Mouse (Mus musculus): Measurements from ENCODE around the gene Masp2. TPM values are rescaled to one million over a fixed set of nuclear protein-coding genes. Genes with fewer than 3 reads are reported as not detected.

The Masp2 gene
- polyA plus RNA-seq, 1 experiment from 2014 or later: not detected

DNA sequence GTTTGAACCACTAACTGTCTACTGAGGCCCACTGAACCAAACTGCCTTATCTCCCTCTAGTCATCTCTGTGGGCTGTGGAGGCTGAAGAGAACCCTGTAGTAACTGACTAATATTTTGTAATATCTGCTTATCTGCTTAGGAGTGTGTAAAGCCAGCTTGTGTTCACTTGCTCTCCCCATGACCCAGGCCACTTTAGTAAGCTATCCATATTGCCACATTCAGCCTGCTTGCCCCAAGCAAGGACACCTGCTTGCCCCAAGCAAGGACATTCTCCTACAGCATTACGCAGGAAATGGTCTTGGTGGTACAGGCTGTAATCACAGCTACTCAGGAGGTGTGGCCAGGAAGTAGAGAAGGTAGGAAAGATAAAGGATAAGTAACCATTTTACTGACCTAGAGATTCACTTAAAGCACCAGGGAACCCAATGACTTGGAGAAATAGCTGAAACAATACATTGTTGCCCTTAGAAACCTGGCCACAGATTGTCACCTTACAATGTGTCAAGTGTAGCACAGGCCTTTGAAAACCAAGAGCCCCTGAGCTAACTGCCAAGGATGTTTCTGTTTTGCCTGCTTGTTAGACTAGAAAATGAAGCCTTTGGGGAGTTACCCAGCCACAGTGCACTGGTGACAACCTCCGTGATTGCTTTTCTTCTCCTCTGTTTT lies 31.2 kb downstream of the Masp2 start:
- 79% methylated on average over 2 of the region's 2 CpGs for whole genome bisulfite sequencing
- no peak overlapping the region for H3K9ac ChIP-seq (replicated peaks; ENCODE audit: low read depth, low read length)
- no peaks in the 10 kb centered on the region for H3K9me3 ChIP-seq (ENCODE audit: control insufficient read depth, low read depth, low read length)
- H3K27me3 ChIP-seq (ENCODE audit: control insufficient read depth, insufficient read depth, low read length): no peaks in the 10 kb centered on the region
- no peak overlapping the region for H3K4me2 ChIP-seq (replicated peaks; ENCODE audit: low read depth, low read length)
- no peaks in the 10 kb centered on the region for H3K4me1 ChIP-seq (ENCODE audit: control insufficient read depth, insufficient read depth, low read length)
- no peak overlapping the region for H3K4me3 ChIP-seq (ENCODE audit: low read depth, low read length)
- ATAC-seq (ENCODE audit: insufficient number of reproducible peaks, insufficient read depth, low FRiP score, low read depth): no peak
- H3K36me3 ChIP-seq (ENCODE audit: control insufficient read depth, insufficient read depth, low read length): no peaks in the 10 kb centered on the region
- H3K27ac ChIP-seq (ENCODE audit: low read length): no peak overlapping the region

DNA sequence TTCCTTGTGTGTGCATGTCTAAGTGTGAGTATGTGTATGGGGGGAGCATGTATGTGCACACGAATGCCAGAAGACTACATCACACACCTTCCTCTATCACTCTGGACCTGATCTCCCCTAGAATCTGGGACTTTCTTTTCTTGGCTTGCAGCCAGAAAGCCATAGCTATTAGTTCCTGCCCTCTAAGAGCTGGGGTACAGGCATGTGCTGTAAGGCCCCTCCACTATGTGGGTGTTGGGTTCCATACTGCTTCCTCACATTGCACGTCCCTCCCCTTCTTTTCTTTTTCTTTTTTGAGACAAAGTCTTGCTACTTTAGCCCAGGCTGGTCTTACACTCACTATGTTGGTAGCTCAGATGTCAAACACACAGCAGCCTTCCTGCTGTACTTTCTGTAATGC lies 33.0 kb downstream of the Masp2 start:
- no peak overlapping the region for H3K4me3 ChIP-seq (ENCODE audit: low read depth, low read length)
- H3K27me3 ChIP-seq (ENCODE audit: control insufficient read depth, insufficient read depth, low read length): no peaks in the 10 kb centered on the region

DNA sequence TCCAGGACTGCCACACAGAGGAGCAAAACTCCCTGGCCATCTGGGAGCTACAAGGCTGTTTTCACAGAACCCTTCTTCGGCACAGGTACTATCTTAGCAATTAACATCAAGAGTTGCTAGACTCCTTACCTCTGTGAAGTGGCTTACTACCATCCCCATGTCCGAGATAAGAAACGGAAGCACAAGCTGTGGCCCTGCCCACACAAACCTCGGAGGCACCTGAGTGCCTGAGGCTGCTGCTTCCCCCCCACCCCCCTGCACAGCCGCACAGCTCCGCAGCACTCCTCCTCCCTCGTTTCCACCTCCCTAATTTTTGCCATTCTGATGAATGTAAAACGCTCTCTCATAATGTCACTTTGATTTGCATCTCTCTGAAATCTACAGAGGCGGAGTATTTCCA lies 35.9 kb downstream of the Masp2 start:
- H3K4me2 ChIP-seq (replicated peaks; ENCODE audit: low read depth, low read length): no peak overlapping the region
- no peaks in the 10 kb centered on the region for H3K27me3 ChIP-seq (ENCODE audit: control insufficient read depth, insufficient read depth, low read length)
- no peaks in the 10 kb centered on the region for H3K9me3 ChIP-seq (ENCODE audit: control insufficient read depth, low read depth, low read length)
- H3K4me1 ChIP-seq (ENCODE audit: control insufficient read depth, insufficient read depth, low read length): no peaks in the 10 kb centered on the region
- 46% methylated on average over 9 of the region's 9 CpGs for whole genome bisulfite sequencing
- H3K36me3 ChIP-seq (ENCODE audit: control insufficient read depth, insufficient read depth, low read length): no peaks in the 10 kb centered on the region
- no peak overlapping the region for H3K9ac ChIP-seq (replicated peaks; ENCODE audit: low read depth, low read length)
- ATAC-seq (ENCODE audit: insufficient number of reproducible peaks, insufficient read depth, low FRiP score, low read depth): no peak
- H3K4me3 ChIP-seq (ENCODE audit: low read depth, low read length): no peak overlapping the region
- H3K27ac ChIP-seq (ENCODE audit: low read length): no peak overlapping the region

More for the DNA sequence above, 33.0 kb downstream of the Masp2 start:
- no peak overlapping the region for H3K9ac ChIP-seq (replicated peaks; ENCODE audit: low read depth, low read length)
- H3K9me3 ChIP-seq (ENCODE audit: control insufficient read depth, low read depth, low read length): no peaks in the 10 kb centered on the region
- H3K4me2 ChIP-seq (replicated peaks; ENCODE audit: low read depth, low read length): no peak overlapping the region
- H3K36me3 ChIP-seq (ENCODE audit: control insufficient read depth, insufficient read depth, low read length): no peaks in the 10 kb centered on the region
- no peak for ATAC-seq (ENCODE audit: insufficient number of reproducible peaks, insufficient read depth, low FRiP score, low read depth)
- WGBS: 67% methylated on average over 2 of the region's 2 CpGs
- no peak overlapping the region for H3K27ac ChIP-seq (ENCODE audit: low read length)
- H3K4me1 ChIP-seq (ENCODE audit: control insufficient read depth, insufficient read depth, low read length): no peaks in the 10 kb centered on the region

DNA sequence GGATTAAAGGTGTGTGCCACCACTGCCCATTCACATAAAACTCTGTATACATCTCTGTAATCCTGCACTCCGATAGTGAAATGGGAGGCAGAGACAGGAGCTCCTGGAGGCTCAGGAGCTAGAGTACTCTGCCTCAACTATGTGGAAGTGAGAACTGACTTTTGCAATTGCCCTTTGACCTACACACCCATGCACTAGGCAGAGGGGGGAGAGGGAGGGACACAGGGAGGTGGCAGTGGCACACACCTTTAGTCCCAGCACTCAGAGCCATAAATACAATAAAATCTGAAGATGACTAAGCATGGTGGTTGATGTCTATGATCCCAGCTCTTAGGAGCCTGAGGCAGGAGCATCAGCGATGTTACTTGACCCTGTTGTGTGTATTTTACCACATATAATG lies 37.1 kb downstream of the Masp2 start:
- no peak for ATAC-seq (ENCODE audit: insufficient number of reproducible peaks, insufficient read depth, low FRiP score, low read depth)

DNA sequence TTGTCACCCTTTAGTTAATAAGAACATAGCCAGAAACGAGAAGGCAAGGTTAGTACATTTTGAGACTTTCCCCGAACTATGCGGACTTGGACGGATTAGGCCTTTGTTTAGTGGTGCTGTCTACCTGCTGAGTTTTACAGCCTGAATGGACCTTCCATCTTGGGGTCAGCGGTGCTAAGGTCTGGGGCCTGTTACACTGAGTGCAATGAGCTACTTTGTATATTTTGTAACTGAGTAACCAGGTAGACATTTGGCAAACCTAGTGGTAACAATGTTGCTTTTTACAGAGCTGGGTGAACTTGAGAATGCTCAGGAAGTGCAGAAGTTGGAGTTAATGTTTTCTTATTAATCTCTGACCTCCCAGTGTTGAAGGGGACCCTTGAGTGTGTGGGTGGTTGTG lies 38.8 kb downstream of the Masp2 start:
- Histone ChIP-seq H3K36me3 (ENCODE audit: control insufficient read depth, insufficient read depth, low read length) (no peaks in the 10 kb centered on the region), H3K4me2 (replicated peaks; ENCODE audit: low read depth, low read length) (no peak overlapping the region), H3K27ac (ENCODE audit: low read length) (no peak overlapping the region), H3K27me3 (ENCODE audit: control insufficient read depth, insufficient read depth, low read length) (no peaks in the 10 kb centered on the region), H3K4me1 (ENCODE audit: control insufficient read depth, insufficient read depth, low read length) (no peaks in the 10 kb centered on the region; the same call in 1 of the 2 replicates), H3K9ac (replicated peaks; ENCODE audit: low read depth, low read length) (no peak overlapping the region), H3K4me3 (ENCODE audit: low read depth, low read length) (no peak overlapping the region), H3K9me3 (ENCODE audit: control insufficient read depth, low read depth, low read length) (no peaks in the 10 kb centered on the region)
- no peak for ATAC-seq (ENCODE audit: insufficient number of reproducible peaks, insufficient read depth, low FRiP score, low read depth)
- WGBS: 82% methylated on average over 5 of the region's 5 CpGs

More for the DNA sequence above, 37.1 kb downstream of the Masp2 start:
- no peaks in the 10 kb centered on the region for H3K9me3 ChIP-seq (ENCODE audit: control insufficient read depth, low read depth, low read length)
- no peak overlapping the region for H3K4me3 ChIP-seq (ENCODE audit: low read depth, low read length)
- 85% methylated on average over 2 of the region's 2 CpGs for WGBS
- H3K4me1 ChIP-seq (ENCODE audit: control insufficient read depth, insufficient read depth, low read length): no peaks in the 10 kb centered on the region; the same call in 1 of the 2 replicates
- no peak overlapping the region for H3K4me2 ChIP-seq (replicated peaks; ENCODE audit: low read depth, low read length)
- H3K9ac ChIP-seq (replicated peaks; ENCODE audit: low read depth, low read length): no peak overlapping the region
- no peak overlapping the region for H3K27ac ChIP-seq (ENCODE audit: low read length)
- no peaks in the 10 kb centered on the region for H3K27me3 ChIP-seq (ENCODE audit: control insufficient read depth, insufficient read depth, low read length)
- H3K36me3 ChIP-seq (ENCODE audit: control insufficient read depth, insufficient read depth, low read length): no peaks in the 10 kb centered on the region

DNA sequence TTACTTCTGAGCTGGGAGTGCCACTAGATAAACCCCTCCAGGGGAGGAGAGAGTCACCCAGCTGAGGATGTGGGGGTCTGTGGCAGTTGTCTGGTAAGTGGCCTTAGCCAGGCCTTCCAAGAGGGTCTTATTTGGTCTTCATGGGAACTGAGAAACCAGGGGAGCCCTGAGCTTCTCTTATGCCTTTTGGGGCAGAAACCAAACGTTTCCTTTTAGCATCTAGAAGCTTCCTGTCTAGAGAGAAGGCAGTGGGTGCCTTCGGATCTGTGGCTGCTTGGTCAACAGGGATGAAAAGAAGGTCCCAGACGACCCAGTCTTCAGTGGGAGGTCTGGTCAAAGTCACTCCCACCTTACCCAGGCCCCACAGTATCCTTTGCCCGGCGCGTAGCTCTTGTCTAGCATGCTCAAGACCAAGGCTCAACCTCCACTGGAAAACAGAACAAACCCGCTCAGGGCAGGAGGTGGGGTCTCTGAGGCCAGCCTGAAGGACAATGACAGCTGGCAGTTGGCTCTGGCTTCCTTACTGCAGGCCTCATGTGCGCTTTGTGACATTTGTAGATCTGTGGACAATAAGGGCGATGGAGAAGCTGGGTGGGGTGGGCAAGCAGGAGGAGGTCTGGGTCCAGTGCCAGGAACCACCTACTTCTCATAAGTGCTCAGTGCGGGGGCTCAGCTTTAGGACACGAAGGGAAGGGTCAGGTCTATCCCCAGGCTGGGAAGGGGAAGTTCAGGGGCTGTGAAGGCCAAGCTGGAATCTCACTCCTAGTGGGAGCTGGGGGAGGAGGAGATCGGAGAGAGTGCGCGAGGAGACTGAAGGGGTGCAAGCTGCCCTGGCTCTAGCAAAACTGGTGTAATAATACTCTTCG lies 41.2 kb downstream of the Masp2 start, which contains the start of gene Gm572:
Gene Gm572, plus strand, starts transcription at position 27 of the 866 bp plus-strand sequence.
- 0 out of 2 replicates have a peak, but pooled peaks have one; percentile 50 for ATAC-seq (ENCODE audit: insufficient number of reproducible peaks, insufficient read depth, low FRiP score, low read depth)
- no peak within 1 kb of the TSS for H3K4me3 ChIP-seq (ENCODE audit: low read depth, low read length)
- no peak within 1 kb of the TSS for H3K27ac ChIP-seq (ENCODE audit: low read length)

DNA sequence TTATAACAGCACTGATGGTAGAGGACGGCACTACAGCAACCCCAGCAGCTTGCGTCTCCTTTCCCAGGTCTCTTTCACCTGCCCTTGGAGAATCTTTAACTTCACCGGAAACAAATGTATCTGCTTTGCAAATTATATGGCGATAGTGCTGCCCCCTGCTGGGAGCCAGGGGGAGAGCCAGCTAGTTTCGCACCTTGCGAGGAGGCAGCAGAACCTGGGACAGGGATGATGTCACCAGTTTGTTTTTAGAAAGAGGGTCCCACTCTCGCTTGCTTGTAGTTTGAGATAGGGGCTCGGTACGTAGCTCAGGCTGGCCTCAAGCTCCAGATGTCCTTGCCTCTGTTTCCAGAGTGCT lies 41.8 kb downstream of the Masp2 start:
- Histone ChIP-seq H3K9me3 (ENCODE audit: control insufficient read depth, low read depth, low read length) (no peaks in the 10 kb centered on the region), H3K4me1 (ENCODE audit: control insufficient read depth, insufficient read depth, low read length) (no peaks in the 10 kb centered on the region; the same call in 1 of the 2 replicates), H3K27me3 (ENCODE audit: control insufficient read depth, insufficient read depth, low read length) (no peaks in the 10 kb centered on the region), H3K9ac (replicated peaks; ENCODE audit: low read depth, low read length) (no peak overlapping the region), H3K27ac (ENCODE audit: low read length) (no peak overlapping the region), H3K4me3 (ENCODE audit: low read depth, low read length) (no peak overlapping the region), H3K4me2 (replicated peaks; ENCODE audit: low read depth, low read length) (peak overlapping the region; percentile 19), H3K36me3 (ENCODE audit: control insufficient read depth, insufficient read depth, low read length) (no peaks in the 10 kb centered on the region)
- no peak for ATAC-seq (ENCODE audit: insufficient number of reproducible peaks, insufficient read depth, low FRiP score, low read depth)
- 2% methylated on average over 9 of the region's 9 CpGs for WGBS

More for the DNA sequence above, 41.2 kb downstream of the Masp2 start, which contains the start of gene Gm572:
- Histone ChIP-seq H3K36me3 (ENCODE audit: control insufficient read depth, insufficient read depth, low read length) (no peaks in the 10 kb centered on the region), H3K4me1 (ENCODE audit: control insufficient read depth, insufficient read depth, low read length) (no peaks in the 10 kb centered on the region; the same call in 1 of the 2 replicates), H3K9ac (replicated peaks; ENCODE audit: low read depth, low read length) (no peak within 1 kb of the TSS), H3K4me2 (replicated peaks; ENCODE audit: low read depth, low read length) (peak within 1 kb of the TSS; percentile 19), H3K9me3 (ENCODE audit: control insufficient read depth, low read depth, low read length) (no peaks in the 10 kb centered on the region), H3K27me3 (ENCODE audit: control insufficient read depth, insufficient read depth, low read length) (no peaks in the 10 kb centered on the region)
- WGBS: 59% methylated on average over 15 of the region's 15 CpGs

DNA sequence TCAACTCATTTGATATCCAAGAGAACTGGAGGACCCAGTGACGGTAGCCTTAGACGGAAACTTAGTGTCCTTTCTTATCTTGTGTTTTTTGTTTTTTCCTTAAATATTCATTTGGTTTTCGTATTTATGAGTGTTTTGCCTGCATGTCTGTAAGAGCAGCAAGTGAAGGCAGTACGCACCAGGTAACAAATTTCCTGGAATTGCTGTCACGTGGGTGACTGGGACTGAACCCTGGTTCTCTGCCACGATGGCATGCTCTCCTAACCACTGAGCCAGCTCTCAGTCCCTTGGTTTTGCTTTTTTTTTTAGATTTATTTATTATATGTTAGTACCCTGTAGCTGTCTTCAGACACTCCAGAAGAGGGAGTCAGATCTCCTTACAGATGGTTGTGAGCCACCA lies 42.6 kb downstream of the Masp2 start:
- Histone ChIP-seq H3K27ac (ENCODE audit: low read length) (no peak overlapping the region), H3K9me3 (ENCODE audit: control insufficient read depth, low read depth, low read length) (no peaks in the 10 kb centered on the region)
- ATAC-seq (ENCODE audit: insufficient number of reproducible peaks, insufficient read depth, low FRiP score, low read depth): no peak

More for the DNA sequence above, 42.6 kb downstream of the Masp2 start:
- no peak overlapping the region for H3K4me3 ChIP-seq (ENCODE audit: low read depth, low read length)
- H3K27me3 ChIP-seq (ENCODE audit: control insufficient read depth, insufficient read depth, low read length): no peaks in the 10 kb centered on the region
- no peaks in the 10 kb centered on the region; the same call in 1 of the 2 replicates for H3K4me1 ChIP-seq (ENCODE audit: control insufficient read depth, insufficient read depth, low read length)
- no peaks in the 10 kb centered on the region for H3K36me3 ChIP-seq (ENCODE audit: control insufficient read depth, insufficient read depth, low read length)
- WGBS: 85% methylated on average over 6 of the region's 6 CpGs
- H3K4me2 ChIP-seq (replicated peaks; ENCODE audit: low read depth, low read length): no peak overlapping the region
- no peak overlapping the region for H3K9ac ChIP-seq (replicated peaks; ENCODE audit: low read depth, low read length)

Measured in stomach, embryonic 14.5 days (tissue).